Comparison of ENCODE assay signal across 8 mouse cellular contexts in the genomic region with DNA sequence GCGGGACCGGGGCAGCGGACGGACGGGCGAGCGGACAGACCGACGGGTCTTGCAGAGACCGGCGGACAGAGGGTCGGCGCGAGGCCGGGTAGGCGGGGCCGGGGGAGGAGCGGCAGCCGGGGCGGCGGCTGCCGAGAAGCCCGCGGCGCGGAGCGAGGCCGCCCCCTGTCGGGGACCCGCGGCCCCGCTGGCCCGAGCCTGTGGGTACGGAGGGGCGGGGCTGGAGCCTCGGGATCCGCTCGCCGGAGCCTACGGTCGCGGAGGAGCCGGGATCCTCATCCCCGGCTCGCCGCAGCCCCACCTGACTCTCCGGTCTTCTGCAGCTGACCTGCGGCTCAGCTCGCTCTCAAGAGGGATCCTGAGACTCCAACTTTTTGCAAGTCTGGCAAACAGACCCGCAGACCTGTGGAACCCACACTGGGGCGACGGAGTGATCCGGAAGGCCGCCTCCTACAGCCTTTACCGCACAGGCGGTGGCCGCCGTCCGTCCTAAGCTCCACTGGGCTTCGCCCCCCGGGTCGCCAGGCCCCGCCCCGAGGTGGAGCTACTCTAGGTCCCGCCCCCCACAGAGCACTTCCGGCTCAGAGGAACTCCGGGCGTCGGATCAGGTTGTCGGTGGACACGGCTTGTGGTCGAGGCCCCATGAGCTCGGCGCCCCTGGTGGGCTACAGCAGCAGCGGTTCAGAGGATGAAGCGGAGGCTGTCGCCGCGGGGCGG. TPM values are rescaled to one million over a fixed set of nuclear protein-coding genes. Genes with fewer than 3 reads are reported as not detected.
DNase-seq lines count a peak whose midpoint lies in the region; ATAC-seq and TF ChIP-seq lines count a peak whose summit lies in the region.

A gene (minus strand): TSS at position 231 of the 717 bp plus-strand sequence.
A gene (plus strand): TSS at position 565 of the 717 bp plus-strand sequence.

- peak within 1 kb of the TSS; percentile 86 for H3K9ac ChIP-seq in hindbrain, postnatal 0 days (replicated peaks; ENCODE audit: low read length)

- WGBS in hindbrain, postnatal 0 days = 3% methylated on average over 66 of the region's 80 CpGs

- TF ChIP-seq CTCF in hindbrain, postnatal 0 days (IDR thresholded peaks at IDR 0.05; ENCODE audit: low read depth) = peak; percentile 76
- TF ChIP-seq CTCF in left cerebral cortex, adult 2 months (IDR thresholded peaks at IDR 0.05) = peak; percentile 73

- no peaks in the 10 kb centered on the region for H3K27me3 ChIP-seq in hindbrain, postnatal 0 days (ENCODE audit: insufficient read depth, low read length)

- peak within 1 kb of the TSS; percentile 92 for H3K27ac ChIP-seq in hindbrain, postnatal 0 days
- H3K27ac ChIP-seq in left cerebral cortex, adult 2 months = peak within 1 kb of the TSS; percentile 95

- peak; percentile 95 for DNase-seq in T-cell, adult 2 months (ENCODE audit: low spot score)
- peak; percentile 89 to 93 for DNase-seq in cerebellum, postnatal 36 days
- peak; percentile 93 for DNase-seq in gastrocnemius, adult 18-20 months (ENCODE audit: low spot score)
- peak; percentile 95 for DNase-seq in hindbrain, postnatal 0 days (ENCODE audit: low spot score)
- peak; percentile 91 to 94 for DNase-seq in left cerebral cortex, adult 2 months (ENCODE audit: extremely low spot score in 1 of 2, low spot score in 2 of 2)
- DNase-seq in right cerebral cortex, adult 2 months (ENCODE audit: low spot score in 2 of 2) = peak; percentile 87 to 92
- peak; percentile 95 for DNase-seq in urinary bladder, postnatal 14 days (ENCODE audit: low spot score)

- H3K4me1 ChIP-seq in hindbrain, postnatal 0 days (ENCODE audit: insufficient read depth, low read length) = peaks cover 11% of the 10 kb centered on the region

- H3K4me3 ChIP-seq in hindbrain, postnatal 0 days (ENCODE audit: low read length) = peak within 1 kb of the TSS; percentile 63
- H3K4me3 ChIP-seq in left cerebral cortex, adult 2 months = peak within 1 kb of the TSS; percentile 52

- H3K9me3 ChIP-seq in hindbrain, postnatal 0 days (ENCODE audit: low read length) = no peaks in the 10 kb centered on the region

- intact Hi-C loops in left cerebral cortex, adult 2 months (cut with DNase I) = loop anchor here (1.0 kb wide), 1 partner anchor 77 kb away; no protein-coding TSS in a partner anchor

- peak; percentile 93 for ATAC-seq in hindbrain, postnatal 0 days
- peak; percentile 83 for ATAC-seq in megakaryocyte, adult 5-6 weeks (ENCODE audit: poor library complexity, severe bottlenecking)

- peaks cover 24% of the 10 kb centered on the region for H3K36me3 ChIP-seq in hindbrain, postnatal 0 days (ENCODE audit: insufficient read depth, low read length)

- peak within 1 kb of the TSS; percentile 79 for H3K4me2 ChIP-seq in hindbrain, postnatal 0 days (ENCODE audit: low read depth, low read length)

RNA-seq across cellular contexts. Expression of the first gene that starts in this region (rescaled TPM):
- 1 to 10 TPM; 2.8 to 3.2 TPM for total RNA-seq in gastrocnemius, adult 18-20 months (2021)
- total RNA-seq in hindbrain, postnatal 0 days (2014; rRNA removed) = 18.3 and 21.0 TPM in 2 replicates
- 9.2 and 10.5 TPM in 2 replicates for polyA plus RNA-seq in hindbrain, postnatal 0 days (2015; fragmentation: Nextera tagmentation; extraction: Ambion mirVana)
- 10 to 100 TPM; 16.6 to 17.7 TPM for total RNA-seq in left cerebral cortex, adult 2 months (2021)
- 5.6 and 6.7 TPM in 2 replicates for total RNA-seq in megakaryocyte, adult 5-6 weeks (2015)
- total RNA-seq in megakaryocyte, adult 5-6 weeks (2017) = 3.7 and 4.2 TPM in 2 replicates

RNA-seq across cellular contexts. Expression of the second gene that starts in this region (rescaled TPM):
- 1 to 10 TPM; 4.8 to 5.7 TPM for total RNA-seq in gastrocnemius, adult 18-20 months (2021)
- total RNA-seq in hindbrain, postnatal 0 days (2014; rRNA removed) = 22.8 and 68.5 TPM in 2 replicates
- polyA plus RNA-seq in hindbrain, postnatal 0 days (2015; fragmentation: Nextera tagmentation; extraction: Ambion mirVana) = 25.6 and 25.9 TPM in 2 replicates
- 10 to 100 TPM; 13.5 to 14.7 TPM for total RNA-seq in left cerebral cortex, adult 2 months (2021)
- 28.2 and 32.4 TPM in 2 replicates for total RNA-seq in megakaryocyte, adult 5-6 weeks (2015)
- total RNA-seq in megakaryocyte, adult 5-6 weeks (2017) = 29.0 and 29.5 TPM in 2 replicates

Comparison
In these comparisons a context has a peak if more than half of its experiments do, and no peak if none do; other contexts are left out.
1. Peak in every context shown above with its lines: DNase-seq, ATAC-seq, H3K4me3 ChIP-seq and H3K27ac ChIP-seq.